Mouse (Mus musculus): Measurements from ENCODE around the gene Synpo2l. TPM values are rescaled to one million over a fixed set of nuclear protein-coding genes. Genes with fewer than 3 reads are reported as not detected.
"Not testable (repeated sequence)": the region's sequence is repeated elsewhere in the genome, so short reads cannot be mapped to it uniquely, and the experiment has no call there.

Gene Synpo2l
- polyA plus RNA-seq, 1 experiment from 2014 or later: 0.41 TPM

DNA sequence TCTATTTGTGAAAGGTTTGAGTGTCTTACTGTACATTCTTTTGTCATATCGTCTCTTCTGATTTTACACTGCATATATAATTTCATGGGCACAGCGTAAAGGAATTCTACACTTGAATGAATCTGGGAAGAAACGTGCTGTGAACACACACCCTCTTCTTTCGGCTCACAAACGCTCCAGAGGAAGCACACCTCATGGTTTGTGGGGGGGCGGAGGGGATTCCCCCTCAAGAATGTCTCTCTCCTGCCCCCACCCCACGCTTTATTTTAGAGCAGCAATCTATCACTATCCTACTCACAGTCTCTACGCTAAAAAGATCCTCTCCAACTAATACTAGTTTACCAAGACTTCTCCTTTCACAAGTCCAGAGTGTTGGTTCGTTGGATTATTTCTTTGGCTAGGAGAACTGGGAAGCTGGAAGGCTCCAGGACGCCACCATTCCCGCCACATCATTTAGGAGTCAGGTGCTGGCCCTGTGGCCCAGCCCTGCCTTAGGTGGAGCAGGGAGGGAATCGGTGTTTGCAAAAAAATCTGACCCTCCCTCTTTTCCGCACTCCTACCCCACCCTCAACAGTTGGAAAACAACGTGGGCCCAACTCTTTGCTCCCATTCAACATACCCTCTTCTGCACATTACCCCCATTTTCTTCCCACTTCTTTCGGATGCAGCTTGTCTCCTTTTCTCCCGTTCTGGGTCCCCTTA is 28.1 kb downstream of the Synpo2l start:
- Histone ChIP-seq H3K27me3 (no peaks in the 10 kb centered on the region), H3K4me3 (replicated peaks) (peak overlapping the region; percentile 81), H3K4me2 (peak overlapping the region; percentile 90), H3K9ac (peak overlapping the region; percentile 87), H3K27ac (peak overlapping the region; percentile 90), H3K36me3 (no peaks in the 10 kb centered on the region), H3K9me3 (replicated peaks) (no peaks in the 10 kb centered on the region), H3K4me1 (replicated peaks) (peaks cover 29% of the 10 kb centered on the region)
- DNase-seq (no peak), ATAC-seq (ENCODE audit: low read depth) (peak; percentile 55)
- 8% methylated on average over 16 of the region's 16 CpGs for WGBS (ENCODE audit: insufficient replicate concordance)

- no peaks in the 10 kb centered on the region for H3K27me3 ChIP-seq
- H3K27ac ChIP-seq: no peak overlapping the region
- no peaks in the 10 kb centered on the region for H3K9me3 ChIP-seq (replicated peaks)
- H3K4me2 ChIP-seq: no peak overlapping the region
- ATAC-seq (ENCODE audit: low read depth) (no peak), DNase-seq (no peak)
- peaks cover 29% of the 10 kb centered on the region for H3K4me1 ChIP-seq (replicated peaks)
- 78% methylated on average over 6 of the region's 6 CpGs for WGBS (ENCODE audit: insufficient replicate concordance)
- H3K9ac ChIP-seq: no peak overlapping the region
- H3K36me3 ChIP-seq: no peaks in the 10 kb centered on the region
- no peak overlapping the region for H3K4me3 ChIP-seq (replicated peaks)
Measured at GRCm38 (mm10) chr14:20638702-20639101, 29.5 kb downstream of the Synpo2l start.

DNA sequence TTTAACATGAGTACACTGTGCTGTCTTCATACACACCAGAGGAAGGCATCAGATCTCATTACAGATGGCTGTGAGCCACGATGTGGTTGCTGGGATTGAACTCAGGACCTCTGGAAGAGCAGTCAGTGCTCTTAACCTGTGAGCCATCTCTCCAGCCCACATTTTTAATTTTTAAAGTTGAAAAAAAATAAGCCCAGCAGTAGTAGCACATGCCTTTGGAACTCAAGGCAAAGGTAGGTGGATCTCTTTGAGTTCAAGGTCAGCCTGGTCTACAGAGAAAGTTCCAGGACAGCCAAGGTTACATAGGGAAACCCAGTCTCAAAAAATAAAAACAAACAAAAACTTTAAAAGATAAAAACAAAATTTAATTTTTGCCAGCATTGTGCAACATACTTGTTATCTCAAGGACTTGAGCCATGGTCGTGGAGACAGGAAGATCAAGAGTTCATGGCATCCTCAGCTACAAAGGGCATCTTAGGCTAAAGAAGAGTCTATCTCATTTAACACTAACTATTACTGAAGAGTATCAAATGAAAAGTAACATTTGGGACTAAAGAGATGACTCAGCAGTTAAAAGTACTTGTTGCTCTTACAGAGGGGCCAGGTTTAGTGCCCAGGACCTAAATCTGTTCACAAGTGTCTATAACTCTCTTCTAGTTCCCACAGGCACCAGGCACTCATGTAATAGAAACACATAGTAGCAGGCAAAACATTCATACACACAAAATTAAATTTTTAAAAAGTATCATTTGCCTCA is 30.2 kb downstream of the Synpo2l start:
- no peaks in the 10 kb centered on the region for H3K27me3 ChIP-seq
- 57% methylated on average over 2 of the region's 2 CpGs for WGBS (ENCODE audit: insufficient replicate concordance)
- H3K4me2 ChIP-seq: no peak overlapping the region
- no peaks in the 10 kb centered on the region for H3K36me3 ChIP-seq
- no peak for ATAC-seq (ENCODE audit: low read depth)
- no peaks in the 10 kb centered on the region for H3K9me3 ChIP-seq (replicated peaks)
- no peak overlapping the region for H3K27ac ChIP-seq
- H3K9ac ChIP-seq: peak overlapping the region; percentile 3; the same call in 1 of the 2 replicates
- peaks cover 29% of the 10 kb centered on the region for H3K4me1 ChIP-seq (replicated peaks)
- DNase-seq: no peak
- H3K4me3 ChIP-seq (replicated peaks): no peak overlapping the region

DNA sequence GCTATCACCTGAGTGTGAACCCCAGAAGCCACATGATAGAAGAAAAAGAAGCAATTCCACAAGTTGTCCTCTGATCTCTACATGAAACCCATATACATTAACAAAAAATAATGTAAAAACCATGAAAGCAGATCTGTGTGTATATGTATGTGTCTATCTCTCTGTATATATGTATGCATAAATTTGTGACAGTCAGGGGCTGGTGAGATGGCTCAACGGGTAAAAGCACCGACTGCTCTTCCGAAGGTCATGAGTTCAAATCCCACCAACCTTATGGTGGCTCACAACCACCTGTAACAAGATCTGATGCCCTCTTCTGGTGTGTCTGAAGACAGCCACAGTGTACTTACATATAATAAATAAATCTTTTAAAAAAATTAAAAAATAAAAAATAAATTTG is 31.2 kb downstream of the Synpo2l start:
- H3K9me3 ChIP-seq (replicated peaks); H3K9ac ChIP-seq; ATAC-seq (ENCODE audit: low read depth); DNase-seq; H3K27ac ChIP-seq; H3K4me2 ChIP-seq; H3K27me3 ChIP-seq; H3K4me3 ChIP-seq (replicated peaks); H3K36me3 ChIP-seq: not testable (repeated sequence)
- peaks cover 26% of the 10 kb centered on the region for H3K4me1 ChIP-seq (replicated peaks)
- WGBS (ENCODE audit: insufficient replicate concordance): 77% methylated on average over 3 of the region's 3 CpGs

- H3K36me3 ChIP-seq: no peaks in the 10 kb centered on the region
- no peak overlapping the region for H3K4me3 ChIP-seq (replicated peaks)
- 50% methylated on average over 2 of the region's 2 CpGs for WGBS (ENCODE audit: insufficient replicate concordance)
- ATAC-seq (ENCODE audit: low read depth): no peak
- no peaks in the 10 kb centered on the region for H3K27me3 ChIP-seq
- H3K9ac ChIP-seq: no peak overlapping the region
- no peak overlapping the region for H3K27ac ChIP-seq
- no peak for DNase-seq
- peaks cover 21% of the 10 kb centered on the region for H3K4me1 ChIP-seq (replicated peaks)
- H3K4me2 ChIP-seq: no peak overlapping the region
- H3K9me3 ChIP-seq (replicated peaks): no peaks in the 10 kb centered on the region
Measured at GRCm38 (mm10) chr14:20635546-20635945, 32.6 kb downstream of the Synpo2l start.

DNA sequence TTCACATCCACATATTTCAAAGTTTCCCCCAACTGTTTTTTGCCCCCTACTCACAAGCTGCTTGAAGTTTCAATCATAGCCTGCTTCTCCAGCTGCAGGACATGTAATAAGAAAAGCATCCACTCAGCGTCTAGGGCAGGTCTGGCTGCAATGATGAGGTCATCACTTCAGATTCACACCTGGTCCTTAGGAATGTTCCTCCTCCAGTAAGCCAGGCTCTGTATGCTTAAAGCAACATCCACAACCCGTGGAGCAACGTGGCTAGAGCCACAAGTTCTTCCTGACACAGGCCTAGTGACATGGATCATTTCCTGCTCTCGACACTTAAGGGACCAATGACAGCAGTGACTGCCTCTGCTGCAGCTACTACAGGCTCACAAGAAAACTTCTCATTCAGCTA is 36.9 kb downstream of the Synpo2l start:
- no peak overlapping the region for H3K4me2 ChIP-seq
- 35% methylated on average over 4 of the region's 4 CpGs for WGBS (ENCODE audit: insufficient replicate concordance)
- no peak overlapping the region for H3K27ac ChIP-seq
- no peak for ATAC-seq (ENCODE audit: low read depth)
- DNase-seq: no peak
- H3K9ac ChIP-seq: no peak overlapping the region
- H3K36me3 ChIP-seq: no peaks in the 10 kb centered on the region
- H3K27me3 ChIP-seq: no peaks in the 10 kb centered on the region
- H3K4me3 ChIP-seq (replicated peaks): no peak overlapping the region
- H3K4me1 ChIP-seq (replicated peaks): peaks cover 8% of the 10 kb centered on the region
- no peaks in the 10 kb centered on the region for H3K9me3 ChIP-seq (replicated peaks)

GRCm38 (mm10) chr14:20626971-20627370 is 41.2 kb downstream of the Synpo2l start:
- Histone ChIP-seq H3K4me2 (no peak overlapping the region), H3K9ac (no peak overlapping the region), H3K36me3 (no peaks in the 10 kb centered on the region), H3K9me3 (replicated peaks) (no peaks in the 10 kb centered on the region), H3K27ac (no peak overlapping the region), H3K4me1 (replicated peaks) (peaks cover 9% of the 10 kb centered on the region), H3K27me3 (no peaks in the 10 kb centered on the region), H3K4me3 (replicated peaks) (no peak overlapping the region)
- ATAC-seq (ENCODE audit: low read depth) (no peak), DNase-seq (no peak)
- WGBS (ENCODE audit: insufficient replicate concordance): 78% methylated on average over 3 of the region's 3 CpGs

GRCm38 (mm10) chr14:20626447-20626846 is 41.7 kb downstream of the Synpo2l start:
- H3K4me1 ChIP-seq (replicated peaks): peaks cover 10% of the 10 kb centered on the region
- H3K4me3 ChIP-seq (replicated peaks): no peak overlapping the region
- 71% methylated on average over 2 of the region's 2 CpGs for WGBS (ENCODE audit: insufficient replicate concordance)
- no peaks in the 10 kb centered on the region for H3K9me3 ChIP-seq (replicated peaks)
- no peak overlapping the region for H3K9ac ChIP-seq
- H3K27ac ChIP-seq: no peak overlapping the region
- ATAC-seq (ENCODE audit: low read depth): no peak
- no peaks in the 10 kb centered on the region for H3K36me3 ChIP-seq
- no peak overlapping the region for H3K4me2 ChIP-seq
- no peak for DNase-seq
- no peaks in the 10 kb centered on the region for H3K27me3 ChIP-seq

- no peak for ATAC-seq (ENCODE audit: low read depth)
- no peaks in the 10 kb centered on the region for H3K9me3 ChIP-seq (replicated peaks)
Measured at GRCm38 (mm10) chr14:20622907-20623306, 45.2 kb downstream of the Synpo2l start.

DNA sequence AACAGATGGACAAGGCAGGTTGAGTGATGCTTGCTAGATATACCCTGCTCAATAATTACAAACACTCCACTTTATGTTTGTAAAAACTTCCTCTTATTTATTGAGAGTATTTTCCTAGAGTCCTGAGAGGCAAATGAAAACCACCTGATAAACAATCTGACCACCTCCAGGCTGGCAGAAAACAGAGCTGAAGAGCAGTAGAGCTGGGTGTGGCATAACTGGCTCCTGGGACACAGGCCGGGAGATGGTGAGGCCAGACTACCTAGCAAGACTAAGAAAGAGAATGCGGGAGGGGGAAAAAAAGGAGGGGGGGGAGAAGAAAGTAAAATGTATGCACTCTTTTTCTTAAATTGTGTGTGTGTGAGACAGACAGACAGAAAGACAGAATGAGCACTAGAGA is 45.7 kb downstream of the Synpo2l start:
- no peak overlapping the region for H3K9ac ChIP-seq
- no peak for DNase-seq
- H3K27me3 ChIP-seq: no peaks in the 10 kb centered on the region
- H3K27ac ChIP-seq: no peak overlapping the region
- no peak overlapping the region for H3K4me3 ChIP-seq (replicated peaks)
- no peaks in the 10 kb centered on the region for H3K9me3 ChIP-seq (replicated peaks)
- H3K36me3 ChIP-seq: no peaks in the 10 kb centered on the region
- no peak overlapping the region for H3K4me2 ChIP-seq
- WGBS (ENCODE audit: insufficient replicate concordance): 34% methylated on average over 2 of the region's 2 CpGs
- H3K4me1 ChIP-seq (replicated peaks): peaks cover 19% of the 10 kb centered on the region
- peak; percentile 62; the same call in 1 of the 2 replicates for ATAC-seq (ENCODE audit: low read depth)

More at GRCm38 (mm10) chr14:20622907-20623306, 45.2 kb downstream of the Synpo2l start:
- Histone ChIP-seq H3K36me3 (no peaks in the 10 kb centered on the region), H3K27ac (no peak overlapping the region), H3K9ac (no peak overlapping the region), H3K4me2 (no peak overlapping the region), H3K4me1 (replicated peaks) (peaks cover 19% of the 10 kb centered on the region), H3K4me3 (replicated peaks) (no peak overlapping the region), H3K27me3 (no peaks in the 10 kb centered on the region)
- DNase-seq: no peak
- 73% methylated on average over 3 of the region's 3 CpGs for WGBS (ENCODE audit: insufficient replicate concordance)

DNA sequence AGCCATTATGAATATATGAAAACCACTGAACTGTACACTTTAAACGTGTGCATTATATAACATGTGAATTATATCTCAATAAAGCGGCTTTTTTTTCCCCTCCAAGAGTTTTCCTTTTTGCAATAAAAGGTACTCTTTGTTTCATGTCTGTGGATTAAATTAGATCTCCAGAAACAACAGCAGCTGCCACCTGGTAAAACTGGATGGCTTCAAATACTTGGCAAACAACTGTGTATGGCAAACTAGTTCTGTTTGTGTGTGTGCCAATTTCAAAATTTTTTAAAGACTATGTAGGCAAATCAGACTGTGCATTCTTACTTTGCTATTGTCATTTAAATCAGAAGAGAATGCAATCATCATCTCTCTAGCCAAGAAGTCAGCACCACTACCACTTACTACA is 46.3 kb downstream of the Synpo2l start:
- WGBS (ENCODE audit: insufficient replicate concordance): 73% methylated on average over 2 of the region's 2 CpGs
- peaks cover 21% of the 10 kb centered on the region for H3K4me1 ChIP-seq (replicated peaks)

GRCm38 (mm10) chr14:20619131-20619530 is 49.0 kb downstream of the Synpo2l start:
- H3K4me2 ChIP-seq: no peak overlapping the region
- no peak overlapping the region for H3K4me3 ChIP-seq (replicated peaks)
- no peak for DNase-seq
- H3K4me1 ChIP-seq (replicated peaks): peaks cover 46% of the 10 kb centered on the region
- H3K27ac ChIP-seq: no peak overlapping the region
- H3K36me3 ChIP-seq: no peaks in the 10 kb centered on the region
- H3K27me3 ChIP-seq: no peaks in the 10 kb centered on the region
- no peak for ATAC-seq (ENCODE audit: low read depth)
- H3K9me3 ChIP-seq (replicated peaks): no peaks in the 10 kb centered on the region
- no peak overlapping the region for H3K9ac ChIP-seq

More for the DNA sequence above, 46.3 kb downstream of the Synpo2l start:
- no peaks in the 10 kb centered on the region for H3K9me3 ChIP-seq (replicated peaks)
- no peak overlapping the region for H3K9ac ChIP-seq
- H3K27me3 ChIP-seq: no peaks in the 10 kb centered on the region
- H3K4me3 ChIP-seq (replicated peaks): no peak overlapping the region
- no peak overlapping the region for H3K27ac ChIP-seq
- DNase-seq (no peak), ATAC-seq (ENCODE audit: low read depth) (no peak)
- H3K36me3 ChIP-seq: no peaks in the 10 kb centered on the region
- no peak overlapping the region for H3K4me2 ChIP-seq
